Mouse (Mus musculus): ENCODE measurements around the gene Mrpl42. TPM values are rescaled to one million over a fixed set of nuclear protein-coding genes. Genes with fewer than 3 reads are reported as not detected.

Mrpl42 gene
- polyA plus RNA-seq, 1 experiment from 2014 or later = 297 TPM

- 81% methylated on average over 2 of the region's 2 CpGs for WGBS
- no peak overlapping the region for H3K4me3 ChIP-seq (replicated peaks; ENCODE audit: low read length)
- no peaks in the 10 kb centered on the region for H3K36me3 ChIP-seq (replicated peaks; ENCODE audit: control insufficient read depth, insufficient read depth)
- ATAC-seq (ENCODE audit: low FRiP score) = no peak
- H3K9me3 ChIP-seq (ENCODE audit: control insufficient read depth, low read length) = no peaks in the 10 kb centered on the region
- no peaks in the 10 kb centered on the region for H3K27me3 ChIP-seq (ENCODE audit: control insufficient read depth, insufficient read depth, low read length)
- H3K4me1 ChIP-seq (replicated peaks; ENCODE audit: control insufficient read depth, insufficient read depth, low read length) = no peaks in the 10 kb centered on the region
- no peak overlapping the region for H3K27ac ChIP-seq
- no peak overlapping the region for H3K4me2 ChIP-seq (replicated peaks)
- no peak for DNase-seq (ENCODE audit: low spot score)
- no peak overlapping the region for H3K9ac ChIP-seq
Observed at GRCm38 (mm10) chr10:95456103-95456502, 45.6 kb downstream of the Mrpl42 start.

DNA sequence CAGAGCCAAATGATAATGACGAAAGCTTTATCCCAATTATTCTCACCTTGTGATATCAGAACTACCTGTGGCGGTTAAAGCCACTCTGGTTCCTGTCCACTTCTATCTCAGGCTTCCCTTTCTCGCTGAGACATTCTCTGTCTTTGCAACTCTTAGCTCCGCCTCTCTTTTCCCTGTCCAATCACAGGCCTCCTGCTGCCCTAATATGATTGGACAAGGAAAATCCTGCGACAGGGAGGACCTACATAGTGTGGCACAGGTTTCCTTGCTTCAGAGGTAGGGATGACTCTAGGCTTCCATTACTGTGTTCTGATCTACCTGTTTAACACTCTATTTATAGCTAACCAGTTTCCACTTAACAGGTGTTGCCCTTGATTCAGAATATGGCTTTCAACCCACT is 48.5 kb downstream of the Mrpl42 start:
- Histone ChIP-seq H3K9ac (no peak overlapping the region), H3K4me2 (replicated peaks) (no peak overlapping the region), H3K27ac (no peak overlapping the region), H3K4me1 (replicated peaks; ENCODE audit: control insufficient read depth, insufficient read depth, low read length) (no peaks in the 10 kb centered on the region), H3K27me3 (ENCODE audit: control insufficient read depth, insufficient read depth, low read length) (no peaks in the 10 kb centered on the region), H3K36me3 (replicated peaks; ENCODE audit: control insufficient read depth, insufficient read depth) (no peaks in the 10 kb centered on the region), H3K9me3 (ENCODE audit: control insufficient read depth, low read length) (no peaks in the 10 kb centered on the region), H3K4me3 (replicated peaks; ENCODE audit: low read length) (no peak overlapping the region)
- WGBS = 88% methylated on average over 5 of the region's 5 CpGs
- DNase-seq (ENCODE audit: low spot score) (no peak), ATAC-seq (ENCODE audit: low FRiP score) (no peak)

DNA sequence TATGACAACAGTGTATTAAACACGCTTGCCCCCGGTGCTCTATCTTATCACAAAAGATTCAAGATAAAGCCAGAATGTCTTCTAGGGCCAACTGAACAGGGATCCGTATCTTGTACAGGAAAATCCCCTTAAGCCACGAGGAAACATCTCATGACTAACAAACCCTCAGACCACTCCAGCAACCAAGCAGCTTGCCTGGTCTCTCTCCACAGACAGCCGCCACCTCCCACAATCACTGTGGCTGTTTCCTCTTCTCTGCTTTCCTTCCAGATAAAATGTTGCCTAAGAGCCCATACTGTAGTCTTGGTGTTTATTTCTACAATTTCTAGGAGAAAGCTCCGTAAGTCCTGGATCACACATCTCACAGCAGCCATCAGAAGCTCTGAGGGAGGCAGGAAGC is 52.7 kb downstream of the Mrpl42 start:
- H3K9ac ChIP-seq = no peak overlapping the region
- WGBS = 93% methylated on average over 6 of the region's 6 CpGs
- H3K4me3 ChIP-seq (replicated peaks; ENCODE audit: low read length) = no peak overlapping the region
- no peaks in the 10 kb centered on the region for H3K27me3 ChIP-seq (ENCODE audit: control insufficient read depth, insufficient read depth, low read length)
- no peak overlapping the region for H3K4me2 ChIP-seq (replicated peaks)
- no peak for ATAC-seq (ENCODE audit: low FRiP score)
- H3K4me1 ChIP-seq (replicated peaks; ENCODE audit: control insufficient read depth, insufficient read depth, low read length) = no peaks in the 10 kb centered on the region
- no peak overlapping the region for H3K27ac ChIP-seq
- H3K36me3 ChIP-seq (replicated peaks; ENCODE audit: control insufficient read depth, insufficient read depth) = no peaks in the 10 kb centered on the region
- no peaks in the 10 kb centered on the region for H3K9me3 ChIP-seq (ENCODE audit: control insufficient read depth, low read length)
- DNase-seq (ENCODE audit: low spot score) = no peak

GRCm38 (mm10) chr10:95447954-95448353 is 53.8 kb downstream of the Mrpl42 start:
- ATAC-seq (ENCODE audit: low FRiP score) (no peak), DNase-seq (ENCODE audit: low spot score) (no peak)
- no peaks in the 10 kb centered on the region for H3K36me3 ChIP-seq (replicated peaks; ENCODE audit: control insufficient read depth, insufficient read depth)
- H3K27ac ChIP-seq = no peak overlapping the region
- no peaks in the 10 kb centered on the region for H3K9me3 ChIP-seq (ENCODE audit: control insufficient read depth, low read length)
- H3K4me2 ChIP-seq (replicated peaks) = no peak overlapping the region
- 97% methylated on average over 16 of the region's 16 CpGs for WGBS
- no peaks in the 10 kb centered on the region for H3K4me1 ChIP-seq (replicated peaks; ENCODE audit: control insufficient read depth, insufficient read depth, low read length)
- H3K27me3 ChIP-seq (ENCODE audit: control insufficient read depth, insufficient read depth, low read length) = no peaks in the 10 kb centered on the region
- no peak overlapping the region for H3K9ac ChIP-seq
- H3K4me3 ChIP-seq (replicated peaks; ENCODE audit: low read length) = no peak overlapping the region

DNA sequence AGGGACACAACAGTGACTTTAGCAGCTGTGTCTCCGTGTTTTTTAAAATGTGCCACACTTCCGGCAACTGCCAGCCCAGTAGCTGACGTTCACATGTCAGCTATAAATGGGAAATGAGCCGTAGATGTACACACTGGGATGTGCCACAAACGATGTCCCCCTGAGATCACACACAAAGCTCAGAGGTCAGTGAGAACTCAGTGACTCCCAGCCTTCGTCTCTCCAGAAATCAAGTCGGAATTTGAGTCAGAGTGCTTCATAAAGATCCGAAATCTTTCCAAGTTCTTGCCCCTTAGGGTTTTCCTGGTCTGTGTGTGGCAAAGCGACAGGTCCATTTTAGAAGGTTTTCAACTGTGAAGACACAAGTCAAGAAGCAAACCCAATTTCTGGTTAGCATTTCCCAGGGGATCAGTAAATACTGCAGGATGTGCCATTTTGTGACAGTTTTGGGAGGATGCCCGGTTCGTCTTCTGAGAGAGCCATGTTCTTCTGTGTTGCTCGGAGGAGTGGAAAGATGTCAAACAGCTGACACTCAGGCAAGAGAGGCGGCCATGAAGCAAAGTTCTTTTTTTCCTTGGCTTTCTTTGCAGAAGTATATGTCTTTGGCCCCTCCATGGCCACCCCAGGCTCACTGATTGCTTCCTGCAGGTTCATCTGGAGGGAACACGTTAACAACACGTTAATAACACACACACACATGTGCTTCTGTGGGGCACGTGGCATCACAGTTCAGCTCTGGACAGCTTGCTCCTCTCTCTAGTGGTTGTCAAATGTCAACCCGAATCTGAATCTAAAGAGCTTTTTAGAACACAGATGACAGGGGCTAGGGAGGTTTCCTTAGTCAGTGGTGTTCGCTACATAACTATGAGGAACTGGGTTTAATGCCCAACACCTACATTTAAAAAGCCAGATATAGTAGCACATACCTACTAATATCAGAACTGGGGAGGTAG is 56.4 kb downstream of the Mrpl42 start:
- ATAC-seq (ENCODE audit: low FRiP score) = no peak

DNA sequence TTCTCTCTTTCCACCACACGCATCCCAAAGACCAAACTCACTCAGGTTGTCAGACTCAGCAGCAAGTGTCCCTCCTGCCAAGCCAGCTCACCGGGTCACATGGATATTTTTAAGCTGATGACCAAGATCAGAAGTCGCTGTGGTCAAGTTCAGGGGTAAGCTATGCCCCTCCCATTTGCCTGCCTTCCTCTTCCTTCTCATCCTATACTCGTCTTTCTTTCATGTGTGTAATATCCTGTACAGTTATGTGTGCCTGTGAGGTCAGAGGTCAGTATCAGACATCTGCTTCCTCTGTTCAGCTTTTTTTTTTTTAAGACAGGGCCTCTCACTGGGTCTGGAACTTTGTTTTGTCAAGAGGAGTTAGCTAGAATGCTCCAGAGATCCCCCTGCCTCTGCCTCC is 59.4 kb downstream of the Mrpl42 start:
- no peaks in the 10 kb centered on the region for H3K4me1 ChIP-seq (replicated peaks; ENCODE audit: control insufficient read depth, insufficient read depth, low read length)
- H3K27ac ChIP-seq = no peak overlapping the region
- ATAC-seq (ENCODE audit: low FRiP score) = no peak
- no peaks in the 10 kb centered on the region for H3K36me3 ChIP-seq (replicated peaks; ENCODE audit: control insufficient read depth, insufficient read depth)
- H3K27me3 ChIP-seq (ENCODE audit: control insufficient read depth, insufficient read depth, low read length) = no peaks in the 10 kb centered on the region
- no peak overlapping the region for H3K9ac ChIP-seq
- H3K4me2 ChIP-seq (replicated peaks) = no peak overlapping the region
- no peak overlapping the region for H3K4me3 ChIP-seq (replicated peaks; ENCODE audit: low read length)
- no peak for DNase-seq (ENCODE audit: low spot score)
- 74% methylated on average over 4 of the region's 4 CpGs for WGBS
- H3K9me3 ChIP-seq (ENCODE audit: control insufficient read depth, low read length) = no peaks in the 10 kb centered on the region

More for the DNA sequence above, 56.4 kb downstream of the Mrpl42 start:
- WGBS = 82% methylated on average over 18 of the region's 18 CpGs
- no peak overlapping the region for H3K9ac ChIP-seq
- no peaks in the 10 kb centered on the region for H3K36me3 ChIP-seq (replicated peaks; ENCODE audit: control insufficient read depth, insufficient read depth)
- no peaks in the 10 kb centered on the region for H3K9me3 ChIP-seq (ENCODE audit: control insufficient read depth, low read length)
- H3K27ac ChIP-seq = no peak overlapping the region
- H3K4me2 ChIP-seq (replicated peaks) = no peak overlapping the region
- no peaks in the 10 kb centered on the region for H3K4me1 ChIP-seq (replicated peaks; ENCODE audit: control insufficient read depth, insufficient read depth, low read length)
- H3K27me3 ChIP-seq (ENCODE audit: control insufficient read depth, insufficient read depth, low read length) = no peaks in the 10 kb centered on the region
- DNase-seq (ENCODE audit: low spot score) = no peak
- no peak overlapping the region for H3K4me3 ChIP-seq (replicated peaks; ENCODE audit: low read length)

GRCm38 (mm10) chr10:95440566-95440965 is 61.2 kb downstream of the Mrpl42 start:
- Histone ChIP-seq H3K9ac (no peak overlapping the region), H3K27ac (no peak overlapping the region), H3K36me3 (replicated peaks; ENCODE audit: control insufficient read depth, insufficient read depth) (no peaks in the 10 kb centered on the region), H3K4me2 (replicated peaks) (no peak overlapping the region), H3K4me1 (replicated peaks; ENCODE audit: control insufficient read depth, insufficient read depth, low read length) (no peaks in the 10 kb centered on the region), H3K4me3 (replicated peaks; ENCODE audit: low read length) (no peak overlapping the region), H3K9me3 (ENCODE audit: control insufficient read depth, low read length) (no peaks in the 10 kb centered on the region), H3K27me3 (ENCODE audit: control insufficient read depth, insufficient read depth, low read length) (no peaks in the 10 kb centered on the region)
- 53% methylated on average over 2 of the region's 2 CpGs for WGBS
- no peak for ATAC-seq (ENCODE audit: low FRiP score)
- no peak for DNase-seq (ENCODE audit: low spot score)

- Histone ChIP-seq H3K27ac (no peak overlapping the region), H3K36me3 (replicated peaks; ENCODE audit: control insufficient read depth, insufficient read depth) (no peaks in the 10 kb centered on the region), H3K9ac (no peak overlapping the region), H3K4me1 (replicated peaks; ENCODE audit: control insufficient read depth, insufficient read depth, low read length) (no peaks in the 10 kb centered on the region), H3K27me3 (ENCODE audit: control insufficient read depth, insufficient read depth, low read length) (no peaks in the 10 kb centered on the region), H3K4me2 (replicated peaks) (no peak overlapping the region), H3K4me3 (replicated peaks; ENCODE audit: low read length) (no peak overlapping the region), H3K9me3 (ENCODE audit: control insufficient read depth, low read length) (no peaks in the 10 kb centered on the region)
- 90% methylated on average over 10 of the region's 10 CpGs for WGBS
- ATAC-seq (ENCODE audit: low FRiP score) (no peak), DNase-seq (ENCODE audit: low spot score) (no peak)
Observed at GRCm38 (mm10) chr10:95439718-95440339, 61.9 kb downstream of the Mrpl42 start.

- H3K4me2 ChIP-seq (replicated peaks) = no peak overlapping the region
- ATAC-seq (ENCODE audit: low FRiP score) = no peak
- 76% methylated on average over 11 of the region's 11 CpGs for WGBS
- H3K27ac ChIP-seq = no peak overlapping the region
- no peaks in the 10 kb centered on the region for H3K9me3 ChIP-seq (ENCODE audit: control insufficient read depth, low read length)
- no peak overlapping the region for H3K4me3 ChIP-seq (replicated peaks; ENCODE audit: low read length)
- no peak for DNase-seq (ENCODE audit: low spot score)
- H3K36me3 ChIP-seq (replicated peaks; ENCODE audit: control insufficient read depth, insufficient read depth) = no peaks in the 10 kb centered on the region
- no peak overlapping the region for H3K9ac ChIP-seq
- H3K4me1 ChIP-seq (replicated peaks; ENCODE audit: control insufficient read depth, insufficient read depth, low read length) = no peaks in the 10 kb centered on the region
- H3K27me3 ChIP-seq (ENCODE audit: control insufficient read depth, insufficient read depth, low read length) = no peaks in the 10 kb centered on the region
Observed at GRCm38 (mm10) chr10:95438941-95439340, 62.8 kb downstream of the Mrpl42 start.

Measured in hindbrain, embryonic 14.5 days (tissue).